Mouse (Mus musculus) stomach, postnatal 0 days (tissue): ENCODE measurements around the gene Bckdha.

Experiments used
- CTCF ChIP-seq: IDR thresholded peaks from 2 replicates; pipeline ENCODE4 v1.5.1; 2016; ENCODE audit warnings: antibody characterized with exemption, low read depth, mild to moderate bottlenecking, moderate library complexity
- EP300 ChIP-seq: optimal IDR thresholded peaks from 2 replicates; pipeline ENCODE3; 2016; ENCODE audit warnings: antibody characterized with exemption

DNA sequence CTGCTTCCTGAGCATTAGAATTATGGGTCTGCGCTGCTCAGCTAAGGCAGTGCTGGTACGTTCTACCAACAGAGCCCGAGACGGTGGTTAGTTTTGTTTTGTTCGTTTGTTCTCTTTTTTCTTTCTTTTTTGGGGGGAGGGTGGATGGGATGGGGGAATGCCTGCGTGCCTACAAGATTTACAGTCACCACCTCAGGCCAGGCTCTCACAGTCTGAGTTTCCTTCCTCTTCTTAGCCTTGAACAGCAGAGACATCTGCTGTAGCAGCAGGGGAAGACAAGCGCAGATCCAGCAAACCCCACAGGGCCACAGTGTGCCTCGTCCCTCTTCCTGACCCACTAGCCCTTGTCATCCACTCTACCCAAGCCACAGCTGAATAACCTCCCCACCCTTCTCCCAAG, 7.5 kb downstream of the Bckdha start:
- TF ChIP-seq CTCF (no peak; the same call in 1 of the 2 replicates), EP300 (no peak)
